Mouse (Mus musculus) bone marrow, adult 2 months (tissue): Measurements from ENCODE around the gene Armc7. TPM values are rescaled to one million over a fixed set of nuclear protein-coding genes. Genes with fewer than 3 reads are reported as not detected.
"Not testable (repeated sequence)": the region's sequence is repeated elsewhere in the genome, so short reads cannot be mapped to it uniquely, and the experiment has no call there.

ENCODE experiments used
- H3K27ac ChIP-seq: fragments of 200-500 bp; 2 replicates; pipeline ENCODE4 v1.5.1; 2012; ENCODE audit warnings: low read depth, mild to moderate bottlenecking, control low read depth, inconsistent platforms, low read length; ENCODE audit not compliant: control insufficient read depth, poor library complexity, insufficient read depth
- H3K4me1 ChIP-seq: fragments of 200-500 bp; 2 replicates; pipeline ENCODE4 v1.6.1; 2011; ENCODE audit warnings: low read length; ENCODE audit not compliant: control insufficient read depth, insufficient read depth
- H3K4me3 ChIP-seq: fragments of 200-500 bp; replicated peaks from 2 replicates; pipeline ENCODE3; 2011; ENCODE audit warnings: mild to moderate bottlenecking, low read depth, low read length, control low read depth; ENCODE audit not compliant: control insufficient read depth
- CTCF ChIP-seq: fragments of 200-500 bp; IDR thresholded peaks from 2 replicates; pipeline ENCODE4 v1.5.1; 2011; ENCODE audit warnings: low read length, control low read depth; ENCODE audit not compliant: control insufficient read depth, insufficient read depth
- POLR2A ChIP-seq: fragments of 200-500 bp; IDR thresholded peaks from 2 replicates; pipeline ENCODE4 v1.6.1; 2011; ENCODE audit warnings: low read depth, mild to moderate bottlenecking, control low read depth, low read length, borderline replicate concordance; ENCODE audit not compliant: control insufficient read depth
- WGBS: fragments of 180-500 bp; shearing (Covaris S2); methylation state at CpG from one replicate; pipeline ENCODE4 v1.1.7; 2018; 5-methylcytosine and 5-hydroxymethylcytosine counted together
- polyA plus RNA-seq: library from polyadenylated mRNA; stranded (reverse); fragments of >200 nt; gene quantifications from 2 replicates; pipeline ENCODE4 v1.2.4, GENCODE M21; 2011; ENCODE audit warnings: low replicate concordance; ENCODE audit not compliant: missing spikeins, insufficient read depth, insufficient read length

Armc7 gene
- polyA plus RNA-seq, 1 experiment: 18.7 TPM

DNA sequence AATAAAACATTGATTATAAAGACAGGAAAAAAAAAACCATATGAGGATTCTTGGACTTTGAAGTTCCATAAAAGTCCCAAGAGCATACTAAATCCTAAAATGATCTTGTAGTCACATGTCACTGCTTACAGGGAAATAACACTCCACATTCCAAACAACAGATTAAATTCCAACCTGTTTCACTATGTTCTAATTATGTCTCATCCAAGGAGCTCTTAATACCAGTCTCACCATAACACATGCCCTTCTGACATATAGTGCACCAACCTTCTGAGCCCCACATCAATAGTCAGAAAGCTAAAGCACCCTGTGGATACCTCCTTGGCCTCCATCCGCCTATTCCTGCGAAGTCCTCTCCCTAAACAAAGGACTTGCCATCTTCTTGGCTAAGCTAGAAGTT is 44.8 kb downstream of the Armc7 start:
- TF ChIP-seq POLR2A: no peak
- TF ChIP-seq CTCF: no peak
- no peak overlapping the region for H3K4me3 ChIP-seq
- no peak overlapping the region for H3K27ac ChIP-seq
- 94% methylated on average over 2 of the region's 2 CpGs for WGBS
- H3K4me1 ChIP-seq: no peaks in the 10 kb centered on the region; the same call in 1 of the 2 replicates

DNA sequence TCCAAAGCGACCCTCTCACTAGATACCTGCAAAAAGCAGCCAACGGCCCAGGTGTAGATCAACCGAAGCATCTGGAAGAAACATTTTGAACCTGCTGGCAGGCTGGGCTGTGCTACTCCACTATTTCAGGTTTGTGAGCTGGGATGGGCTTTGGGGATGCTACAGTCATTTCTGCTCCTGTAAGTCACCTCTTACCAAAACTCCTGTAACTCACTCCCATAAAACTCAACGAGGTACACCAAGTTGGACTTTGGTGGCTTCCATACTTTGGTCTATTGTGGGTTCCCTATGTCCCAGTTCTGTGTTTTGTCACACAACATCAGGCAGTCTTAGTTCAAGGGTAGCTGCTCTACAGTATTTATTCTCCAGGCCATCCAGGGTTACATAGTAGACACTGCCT is 45.6 kb downstream of the Armc7 start:
- WGBS: 83% methylated on average over 4 of the region's 4 CpGs
- no peak for TF ChIP-seq POLR2A
- TF ChIP-seq CTCF: no peak
- Histone ChIP-seq H3K4me3 (no peak overlapping the region), H3K4me1 (no peaks in the 10 kb centered on the region; the same call in 1 of the 2 replicates), H3K27ac (no peak overlapping the region)

GRCm38 (mm10) chr11:115522238-115522637 is 46.8 kb downstream of the Armc7 start:
- Histone ChIP-seq H3K27ac (no peak overlapping the region), H3K4me1 (no peaks in the 10 kb centered on the region; the same call in 1 of the 2 replicates), H3K4me3 (no peak overlapping the region)
- WGBS: 94% methylated on average over 2 of the region's 2 CpGs
- TF ChIP-seq POLR2A (no peak), CTCF (no peak)

DNA sequence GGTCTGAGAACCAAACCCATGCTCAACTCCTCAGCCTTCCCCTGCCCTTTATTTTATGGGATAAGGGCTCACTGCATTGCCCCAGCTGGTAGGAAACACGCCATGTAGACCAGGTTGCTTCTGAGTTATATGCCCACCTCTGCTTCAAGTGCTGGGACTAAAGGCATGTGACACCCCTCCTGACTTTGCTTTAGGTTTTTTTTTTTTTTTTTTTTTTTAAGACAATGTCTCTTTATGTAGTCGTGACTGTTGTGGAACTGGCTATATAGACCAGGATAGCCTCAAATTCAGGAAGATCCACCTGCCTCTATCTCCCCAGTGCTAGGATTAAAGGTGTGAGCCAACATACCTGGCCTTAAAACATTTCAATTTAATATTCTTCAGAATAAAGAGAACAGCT is 47.2 kb downstream of the Armc7 start:
- TF ChIP-seq POLR2A (no peak), CTCF (no peak)
- WGBS: 80% methylated on average over 2 of the region's 2 CpGs

DNA sequence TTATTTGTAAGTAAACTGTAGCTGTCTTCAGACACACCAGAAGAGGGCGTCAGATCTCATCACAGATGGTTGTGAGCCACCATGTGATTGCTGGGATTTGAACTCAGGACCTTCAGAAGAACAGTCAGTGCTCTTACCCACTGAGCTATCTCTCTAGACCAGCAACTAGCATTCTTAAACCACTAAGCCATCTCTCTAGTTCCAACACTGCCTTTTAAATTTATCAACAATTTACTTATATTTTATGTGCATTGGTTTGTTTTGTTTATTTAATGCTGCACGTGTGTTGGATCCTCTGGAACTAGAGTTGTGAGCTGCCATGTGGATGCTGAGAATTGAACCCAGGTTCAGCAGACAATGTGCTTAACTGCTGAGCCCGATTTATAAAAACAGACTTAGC is 51.0 kb downstream of the Armc7 start:
- WGBS: 91% methylated on average over 3 of the region's 3 CpGs
- not testable (repeated sequence) for H3K4me1 ChIP-seq, H3K4me3 ChIP-seq, H3K27ac ChIP-seq

More for the DNA sequence above, 47.2 kb downstream of the Armc7 start:
- H3K4me3 ChIP-seq: no peak overlapping the region
- no peak overlapping the region for H3K27ac ChIP-seq
- H3K4me1 ChIP-seq: no peaks in the 10 kb centered on the region; the same call in 1 of the 2 replicates

GRCm38 (mm10) chr11:115534759-115535371 is 59.4 kb downstream of the Armc7 start:
- WGBS: 2% methylated on average over 11 of the region's 11 CpGs
- H3K4me3 ChIP-seq: peak overlapping the region; percentile 92
- H3K27ac ChIP-seq: peak overlapping the region; percentile 99
- H3K4me1 ChIP-seq: peaks cover 1% of the 10 kb centered on the region; the same call in 1 of the 2 replicates
- TF ChIP-seq CTCF: no peak
- no peak for TF ChIP-seq POLR2A

GRCm38 (mm10) chr11:115535401-115536037 is 60.1 kb downstream of the Armc7 start:
- Histone ChIP-seq H3K4me3 (peak overlapping the region; percentile 92), H3K4me1 (peaks cover 1% of the 10 kb centered on the region; the same call in 1 of the 2 replicates), H3K27ac (peak overlapping the region; percentile 99)
- TF ChIP-seq CTCF: no peak
- no peak for TF ChIP-seq POLR2A
- WGBS: under 1% methylated on average over 84 of the region's 84 CpGs

- TF ChIP-seq POLR2A (peak; percentile 83; the same call in 1 of the 2 replicates), CTCF (no peak)
- Histone ChIP-seq H3K4me1 (peaks cover 1% of the 10 kb centered on the region; the same call in 1 of the 2 replicates), H3K27ac (peak within 1 kb of the TSS; percentile 99), H3K4me3 (peak within 1 kb of the TSS; percentile 92)
- 1% methylated on average over 65 of the region's 70 CpGs for WGBS
These were observed 60.7 kb downstream of the Armc7 start, which contains the start of gene Sumo2 for GRCm38 (mm10) chr11:115536038-115536681. Gene Sumo2 (minus strand): TSS chr11:115536276.
